Mouse (Mus musculus): ENCODE data around the gene Cyb561d2. TPM values are rescaled to one million over a fixed set of nuclear protein-coding genes. Genes with fewer than 3 reads are reported as not detected.

Gene Cyb561d2
- total RNA-seq, 2 experiments from 2014 or later = 13.2 to 21.2 TPM

GRCm38 (mm10) chr9:107526198-107527026, 15.6 kb downstream of the Cyb561d2 start:
- peak; percentile 77 for ATAC-seq (replicated peaks; ENCODE audit: poor library complexity, severe bottlenecking)

GRCm38 (mm10) chr9:107522400-107522711, 19.6 kb downstream of the Cyb561d2 start:
- no peak for ATAC-seq (replicated peaks; ENCODE audit: poor library complexity, severe bottlenecking)

GRCm38 (mm10) chr9:107521711-107522399, 20.1 kb downstream of the Cyb561d2 start:
- peak; percentile 26 for ATAC-seq (replicated peaks; ENCODE audit: poor library complexity, severe bottlenecking)

- ATAC-seq (replicated peaks; ENCODE audit: poor library complexity, severe bottlenecking) = no peak
Observed at GRCm38 (mm10) chr9:107521190-107521589, 20.8 kb downstream of the Cyb561d2 start.

GRCm38 (mm10) chr9:107520331-107520730, 21.7 kb downstream of the Cyb561d2 start:
- no peak for ATAC-seq (replicated peaks; ENCODE audit: poor library complexity, severe bottlenecking)

- ATAC-seq (replicated peaks; ENCODE audit: poor library complexity, severe bottlenecking) = peak; percentile 82
Observed at GRCm38 (mm10) chr9:107514303-107514955, 27.6 kb downstream of the Cyb561d2 start.

- ATAC-seq (replicated peaks; ENCODE audit: poor library complexity, severe bottlenecking) = no peak
Observed at GRCm38 (mm10) chr9:107512326-107512725, 29.7 kb downstream of the Cyb561d2 start.

GRCm38 (mm10) chr9:107511436-107511835, 30.6 kb downstream of the Cyb561d2 start:
- ATAC-seq (replicated peaks; ENCODE audit: poor library complexity, severe bottlenecking) = no peak

- no peak for ATAC-seq (replicated peaks; ENCODE audit: poor library complexity, severe bottlenecking)
Observed at GRCm38 (mm10) chr9:107510384-107511100, 31.5 kb downstream of the Cyb561d2 start.

- ATAC-seq (replicated peaks; ENCODE audit: poor library complexity, severe bottlenecking) = no peak
Observed at GRCm38 (mm10) chr9:107508266-107508665, 33.7 kb downstream of the Cyb561d2 start.

- ATAC-seq (replicated peaks; ENCODE audit: poor library complexity, severe bottlenecking) = no peak
Observed at GRCm38 (mm10) chr9:107504662-107505537, 37.1 kb downstream of the Cyb561d2 start.

- no peak for ATAC-seq (replicated peaks; ENCODE audit: poor library complexity, severe bottlenecking)
Observed at GRCm38 (mm10) chr9:107502131-107502846, 39.7 kb downstream of the Cyb561d2 start.

- no peak for ATAC-seq (replicated peaks; ENCODE audit: poor library complexity, severe bottlenecking)
Observed at GRCm38 (mm10) chr9:107500708-107501286, 41.2 kb downstream of the Cyb561d2 start.

GRCm38 (mm10) chr9:107496359-107496758, 45.6 kb downstream of the Cyb561d2 start:
- ATAC-seq (replicated peaks; ENCODE audit: poor library complexity, severe bottlenecking) = no peak

GRCm38 (mm10) chr9:107494238-107494637, 47.8 kb downstream of the Cyb561d2 start:
- no peak for ATAC-seq (replicated peaks; ENCODE audit: poor library complexity, severe bottlenecking)

GRCm38 (mm10) chr9:107493511-107493910, 48.5 kb downstream of the Cyb561d2 start:
- ATAC-seq (replicated peaks; ENCODE audit: poor library complexity, severe bottlenecking) = no peak

- ATAC-seq (replicated peaks; ENCODE audit: poor library complexity, severe bottlenecking) = no peak
Observed at GRCm38 (mm10) chr9:107490625-107491024, 51.4 kb downstream of the Cyb561d2 start.

- no peak; the same call in 1 of the 2 replicates for ATAC-seq (replicated peaks; ENCODE audit: poor library complexity, severe bottlenecking)
Observed at GRCm38 (mm10) chr9:107490146-107490545, 51.8 kb downstream of the Cyb561d2 start.

Data from granulocyte monocyte progenitor cell, adult 5-6 weeks (primary cell).